Mouse (Mus musculus) C2C12 (cell line): ENCODE measurements at regions not wholly inside any gene's neighbourhood (a gene's known extent, or its start where the extent isn't known, plus 50 kb on each side); places are given as distances from the start of the nearest gene placed in this dataset.

ENCODE experiments used
- H3K27me3 ChIP-seq: one replicate; pipeline ENCODE4 v1.6.1; 2011; ENCODE audit not compliant: control insufficient read depth, insufficient read depth, insufficient read length
- H3K36me3 ChIP-seq: one replicate; pipeline ENCODE4 v1.6.1; 2011; ENCODE audit not compliant: control insufficient read depth, insufficient read depth
- H3K4me3 ChIP-seq: one replicate; pipeline ENCODE4 v1.5.1; 2011; ENCODE audit warnings: mild to moderate bottlenecking, control low read depth; ENCODE audit not compliant: poor library complexity, insufficient read depth, severe bottlenecking
- H3K79me2 ChIP-seq: one replicate; pipeline ENCODE4 v1.6.1; 2011; ENCODE audit not compliant: control insufficient read depth, insufficient read depth
- H3K79me3 ChIP-seq: one replicate; pipeline ENCODE4 v1.6.1; 2011; ENCODE audit warnings: low read depth, control low read depth
- H3ac ChIP-seq: one replicate; pipeline ENCODE3; 2011; ENCODE audit warnings: low read depth; ENCODE audit not compliant: control insufficient read depth, insufficient read length
- CEBPB ChIP-seq: IDR thresholded peaks from one replicate; pipeline ENCODE4 v1.6.1; 2011; ENCODE audit warnings: low read depth, mild to moderate bottlenecking, control low read depth, moderate library complexity
- CTCF ChIP-seq: IDR thresholded peaks from one replicate; pipeline ENCODE4 v1.5.1; 2011; ENCODE audit not compliant: control insufficient read depth, insufficient read depth, insufficient read length
- FOSL1 ChIP-seq: IDR thresholded peaks from one replicate; pipeline ENCODE4 v1.8.0; 2011; ENCODE audit warnings: mild to moderate bottlenecking, low read length; ENCODE audit not compliant: poor library complexity, insufficient read depth, severe bottlenecking
- MAX ChIP-seq: IDR thresholded peaks from one replicate; pipeline ENCODE4 v1.6.1; 2011; ENCODE audit warnings: mild to moderate bottlenecking, control low read depth
- MYOD1 ChIP-seq: IDR thresholded peaks from one replicate; pipeline ENCODE4 v1.6.1; 2011; ENCODE audit warnings: low read depth; ENCODE audit not compliant: control insufficient read depth, insufficient read length
- MYOG ChIP-seq: IDR thresholded peaks from one replicate; pipeline ENCODE4 v1.6.1; 2011; ENCODE audit not compliant: control insufficient read depth, insufficient read length; ENCODE audit errors: extremely low read depth
- USF1 ChIP-seq: IDR thresholded peaks from one replicate; pipeline ENCODE4 v1.6.1; 2011; ENCODE audit warnings: low read depth, mild to moderate bottlenecking, control low read depth, moderate library complexity

DNA sequence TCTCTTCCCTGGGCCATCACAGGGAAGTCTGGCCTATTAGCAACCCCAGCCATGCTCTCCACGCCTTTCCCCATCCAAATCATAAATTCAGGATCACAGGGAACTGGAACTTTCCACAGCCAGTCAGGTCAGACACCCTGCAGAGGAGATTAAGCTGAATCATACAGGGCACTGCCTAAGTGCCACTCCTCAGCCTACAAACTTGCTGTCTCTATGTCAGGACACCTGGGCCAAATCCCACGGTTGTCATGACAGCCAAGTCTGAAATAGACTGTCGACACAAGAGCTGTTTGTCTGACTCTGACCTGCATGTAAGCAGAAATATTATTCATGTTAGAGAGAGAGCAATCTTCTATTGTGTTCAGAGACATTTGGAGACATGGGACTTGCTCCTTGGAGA lies 374.0 kb upstream of the Trib2 start:
- H3K79me3 ChIP-seq = no peaks in the 10 kb centered on the region
- H3ac ChIP-seq = no peak overlapping the region
- no peak overlapping the region for H3K4me3 ChIP-seq
- no peak for TF ChIP-seq USF1
- TF ChIP-seq FOSL1 = no peak
- TF ChIP-seq MYOD1 = no peak
- no peak for TF ChIP-seq CTCF
- TF ChIP-seq MYOG = no peak
- TF ChIP-seq CEBPB = no peak
- TF ChIP-seq MAX = no peak
- H3K79me2 ChIP-seq = no peaks in the 10 kb centered on the region
- H3K27me3 ChIP-seq = no peaks in the 10 kb centered on the region
- H3K36me3 ChIP-seq = no peaks in the 10 kb centered on the region

DNA sequence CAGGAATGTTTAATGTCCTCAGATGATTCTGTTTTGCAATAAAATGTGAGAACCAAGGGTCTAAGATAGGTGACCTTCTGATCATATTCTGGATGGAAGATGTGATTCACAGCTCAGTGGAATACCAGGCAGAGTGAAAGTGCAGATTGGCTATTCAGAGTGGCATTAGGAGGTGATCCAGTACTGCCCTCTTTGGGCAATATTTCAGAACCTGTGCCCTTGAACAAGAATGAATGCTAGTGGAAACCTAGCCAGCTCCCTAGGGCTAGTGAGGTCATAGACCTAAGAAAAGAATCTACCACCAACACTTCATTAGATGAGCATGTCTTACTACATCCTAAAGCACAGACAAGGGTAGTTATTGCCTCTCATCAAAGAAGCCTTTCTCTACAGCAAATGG lies 372.7 kb upstream of the Trib2 start:
- no peaks in the 10 kb centered on the region for H3K27me3 ChIP-seq
- TF ChIP-seq FOSL1 = no peak
- no peak for TF ChIP-seq MYOG
- no peak for TF ChIP-seq MAX
- TF ChIP-seq MYOD1 = no peak
- TF ChIP-seq USF1 = no peak
- TF ChIP-seq CTCF = no peak
- no peak for TF ChIP-seq CEBPB
- H3K4me3 ChIP-seq = no peak overlapping the region
- H3K36me3 ChIP-seq = no peaks in the 10 kb centered on the region
- H3K79me3 ChIP-seq = no peaks in the 10 kb centered on the region
- no peak overlapping the region for H3ac ChIP-seq
- H3K79me2 ChIP-seq = no peaks in the 10 kb centered on the region

DNA sequence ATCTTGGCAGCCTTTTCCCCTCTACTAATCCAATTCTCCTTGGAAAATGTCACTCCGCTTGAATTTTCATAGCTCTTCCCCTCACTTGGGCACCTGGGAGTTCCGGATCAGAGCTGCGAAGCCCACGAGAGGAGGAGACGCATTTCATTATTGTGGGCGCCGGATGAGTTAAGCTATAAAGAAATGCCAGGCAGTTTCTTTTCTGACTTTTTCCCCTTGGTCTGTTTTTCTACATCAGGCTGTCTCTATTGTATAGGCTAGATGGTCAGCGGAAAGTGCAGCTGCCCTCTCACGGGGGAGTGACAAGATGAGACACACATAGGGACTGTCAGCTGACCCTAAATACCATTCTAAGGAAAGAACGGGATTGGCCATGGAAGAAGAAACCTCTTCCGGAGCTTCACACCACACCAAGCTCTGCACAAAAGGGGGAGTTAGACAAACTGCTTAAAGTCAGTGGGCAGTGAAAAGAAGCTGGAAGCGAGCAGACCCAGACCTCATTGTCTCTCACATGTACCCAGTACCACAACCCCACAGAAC lies 369.3 kb upstream of the Trib2 start:
- no peaks in the 10 kb centered on the region for H3K79me3 ChIP-seq
- no peaks in the 10 kb centered on the region for H3K36me3 ChIP-seq
- no peak overlapping the region for H3K4me3 ChIP-seq
- no peak overlapping the region for H3ac ChIP-seq
- no peaks in the 10 kb centered on the region for H3K27me3 ChIP-seq
- no peak for TF ChIP-seq FOSL1
- TF ChIP-seq MYOG = no peak
- TF ChIP-seq MAX = no peak
- no peak for TF ChIP-seq MYOD1
- no peak for TF ChIP-seq CEBPB
- no peak for TF ChIP-seq CTCF
- TF ChIP-seq USF1 = no peak
- no peaks in the 10 kb centered on the region for H3K79me2 ChIP-seq

DNA sequence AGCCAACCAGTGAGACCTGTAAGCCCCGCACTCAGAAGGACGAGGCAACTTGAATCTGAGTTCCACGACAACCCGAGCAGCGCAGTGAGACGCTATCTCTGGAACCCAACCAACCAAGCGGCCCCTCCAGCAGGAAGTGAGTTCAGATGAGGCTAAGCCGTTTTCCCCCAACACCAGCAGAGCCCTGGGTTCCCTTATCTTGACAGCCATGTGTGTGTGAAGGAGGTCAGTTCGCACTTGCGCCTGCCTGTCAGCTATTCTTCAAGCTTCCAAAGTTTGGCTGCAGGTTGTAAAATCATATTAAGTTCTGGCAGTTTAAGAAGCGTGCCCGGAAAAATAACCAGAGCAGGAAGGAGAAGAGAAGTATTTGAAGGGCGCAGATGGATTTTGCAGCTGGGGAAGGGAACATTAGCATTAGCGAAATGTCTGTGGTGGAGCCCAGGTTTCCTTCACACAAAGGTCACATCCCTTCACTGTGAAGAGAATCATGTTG lies 368.8 kb upstream of the Trib2 start:
- Histone ChIP-seq H3ac (no peak overlapping the region), H3K79me3 (no peaks in the 10 kb centered on the region), H3K79me2 (no peaks in the 10 kb centered on the region), H3K4me3 (no peak overlapping the region), H3K27me3 (no peaks in the 10 kb centered on the region), H3K36me3 (no peaks in the 10 kb centered on the region)
- TF ChIP-seq CEBPB = no peak
- no peak for TF ChIP-seq MAX
- no peak for TF ChIP-seq MYOD1
- no peak for TF ChIP-seq CTCF
- no peak for TF ChIP-seq USF1
- no peak for TF ChIP-seq FOSL1
- TF ChIP-seq MYOG = no peak

DNA sequence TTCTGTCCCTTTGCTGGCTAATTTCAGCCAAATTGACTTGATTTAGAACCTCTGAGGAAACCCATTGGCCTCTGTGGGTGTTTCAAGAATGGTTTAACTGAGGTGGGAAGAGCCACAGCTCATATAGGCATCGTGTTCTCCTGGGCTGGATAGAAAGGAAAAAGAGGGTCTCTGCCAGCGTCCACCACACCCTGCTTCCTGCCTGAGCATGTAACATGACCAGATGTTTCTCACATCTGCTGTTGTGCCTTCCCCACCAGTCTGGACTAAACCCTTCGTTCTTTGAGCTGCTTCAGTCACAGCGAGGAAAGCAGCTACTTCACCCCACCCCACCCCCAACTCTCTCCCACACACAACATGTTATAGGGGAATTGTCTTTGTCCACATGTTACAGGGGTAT lies 366.3 kb upstream of the Trib2 start:
- Histone ChIP-seq H3K36me3 (no peaks in the 10 kb centered on the region), H3K4me3 (no peak overlapping the region), H3K79me2 (no peaks in the 10 kb centered on the region), H3ac (no peak overlapping the region), H3K79me3 (no peaks in the 10 kb centered on the region), H3K27me3 (no peaks in the 10 kb centered on the region)
- TF ChIP-seq MAX (no peak), MYOD1 (no peak), CEBPB (no peak), MYOG (no peak), FOSL1 (no peak), CTCF (no peak), USF1 (no peak)

DNA sequence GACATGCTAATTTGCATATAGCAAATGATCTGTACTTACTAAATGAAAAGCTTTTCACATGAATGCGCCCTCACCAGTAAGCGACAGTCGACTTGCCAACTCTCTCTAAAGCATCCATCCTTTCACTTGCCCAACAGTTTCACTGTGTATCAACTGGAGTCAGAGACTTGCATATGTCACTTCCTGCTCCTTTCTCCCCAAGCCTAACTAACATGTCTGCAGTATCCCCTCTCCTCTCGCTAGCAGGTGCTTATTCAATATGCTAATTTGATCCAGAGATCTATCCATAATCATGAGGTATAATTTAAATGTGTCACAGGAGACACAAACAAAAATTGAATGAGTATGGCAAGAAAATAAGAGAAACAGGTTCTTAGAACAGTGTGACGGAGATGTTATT lies 364.9 kb upstream of the Trib2 start:
- TF ChIP-seq MYOD1 = no peak
- no peak for TF ChIP-seq CEBPB
- no peak for TF ChIP-seq MYOG
- no peak for TF ChIP-seq MAX
- no peak for TF ChIP-seq USF1
- no peak for TF ChIP-seq CTCF
- TF ChIP-seq FOSL1 = no peak

More for the DNA sequence above, 364.9 kb upstream of the Trib2 start:
- H3K79me3 ChIP-seq = no peaks in the 10 kb centered on the region
- H3K27me3 ChIP-seq = no peaks in the 10 kb centered on the region
- no peaks in the 10 kb centered on the region for H3K36me3 ChIP-seq
- H3K4me3 ChIP-seq = no peak overlapping the region
- no peaks in the 10 kb centered on the region for H3K79me2 ChIP-seq
- no peak overlapping the region for H3ac ChIP-seq
